Mouse (Mus musculus) limb, embryonic 10.5 days (tissue): Measurements from ENCODE around the gene Gprc6a. TPM values are rescaled to one million over a fixed set of nuclear protein-coding genes. Genes with fewer than 3 reads are reported as not detected.

ENCODE experiments used
- polyA plus RNA-seq: library from polyadenylated mRNA; unstranded; fragments of >200 nt; fragmentation: Nextera tagmentation; extraction: Ambion mirVana; gene quantifications from 2 replicates; pipeline ENCODE4 v1.2.1, GENCODE M21; 2016

Gprc6a gene
- polyA plus RNA-seq, 1 experiment from 2014 or later: not detected

Other genes with a start within 250 kb of the Gprc6a start
- gene Gm49339, start 150.8 kb downstream of the Gprc6a start, polyA plus RNA-seq: 0.11 and 0.43 TPM in 2 replicates
- gene Lilr4b, start 150.8 kb downstream of the Gprc6a start, polyA plus RNA-seq: 0.06 TPM in 1 of 2 replicates, not detected in the other
- gene Lilrb4a, start 140.5 kb downstream of the Gprc6a start, polyA plus RNA-seq: 0.38 and 1.0 TPM in 2 replicates
- 0.24 and 0.82 TPM in 2 replicates for gene Fam162b, start 40.9 kb downstream of the Gprc6a start, polyA plus RNA-seq
- not detected in 2 replicates for gene Rfx6, start 46.3 kb upstream of the Gprc6a start, polyA plus RNA-seq